8 mouse cellular contexts compared by ENCODE assay signal in genomic region chr17:64579696-64580095, GRCm38 (mm10). TPM values are rescaled to one million over a fixed set of nuclear protein-coding genes. Genes with fewer than 3 reads are reported as not detected.
DNase-seq lines count a peak whose midpoint lies in the region; ATAC-seq lines count a peak whose summit lies in the region.

No protein-coding gene starts in this region.

- H3K27me3 ChIP-seq in forebrain, embryonic 13.5 days = no peaks in the 10 kb centered on the region
- H3K27me3 ChIP-seq in forebrain, embryonic 12.5 days = no peaks in the 10 kb centered on the region
- H3K27me3 ChIP-seq in neural tube, embryonic 15.5 days (replicated peaks) = no peaks in the 10 kb centered on the region
- H3K27me3 ChIP-seq in midbrain, embryonic 14.5 days (ENCODE audit: control insufficient read depth, insufficient read depth, low read length) = no peaks in the 10 kb centered on the region

- WGBS in forebrain, embryonic 13.5 days = 81% methylated on average over 8 of the region's 8 CpGs
- 90% methylated on average over 8 of the region's 8 CpGs for WGBS in forebrain, embryonic 12.5 days
- 74% methylated on average over 8 of the region's 8 CpGs for WGBS in neural tube, embryonic 15.5 days
- WGBS in midbrain, embryonic 14.5 days = 87% methylated on average over 8 of the region's 8 CpGs

- no peaks in the 10 kb centered on the region for H3K9me3 ChIP-seq in forebrain, embryonic 13.5 days (replicated peaks)
- H3K9me3 ChIP-seq in forebrain, embryonic 12.5 days = no peaks in the 10 kb centered on the region
- H3K9me3 ChIP-seq in neural tube, embryonic 15.5 days (replicated peaks) = no peaks in the 10 kb centered on the region
- H3K9me3 ChIP-seq in midbrain, embryonic 14.5 days (ENCODE audit: control insufficient read depth, low read length) = no peaks in the 10 kb centered on the region

- DNase-seq in cerebellum, adult 11 months = peak; percentile 55
- DNase-seq in layer of hippocampus, adult 8-10 months (ENCODE audit: low spot score in 2 of 2) = peak; percentile 66 to 82
- no peak for DNase-seq in urinary bladder, postnatal 36 days (ENCODE audit: low spot score in 2 of 2)
- DNase-seq in midbrain, embryonic 14.5 days = no peak

- H3K9ac ChIP-seq in forebrain, embryonic 13.5 days = no peak overlapping the region
- no peak overlapping the region for H3K9ac ChIP-seq in forebrain, embryonic 12.5 days
- no peak overlapping the region for H3K9ac ChIP-seq in neural tube, embryonic 15.5 days (replicated peaks)
- no peak overlapping the region for H3K9ac ChIP-seq in midbrain, embryonic 14.5 days (replicated peaks; ENCODE audit: low read length)

- no peak overlapping the region for H3K27ac ChIP-seq in forebrain, embryonic 13.5 days
- H3K27ac ChIP-seq in forebrain, embryonic 12.5 days = no peak overlapping the region
- no peak overlapping the region for H3K27ac ChIP-seq in neural tube, embryonic 15.5 days (replicated peaks)
- H3K27ac ChIP-seq in midbrain, embryonic 14.5 days (replicated peaks; ENCODE audit: low read depth, low read length) = no peak overlapping the region

- H3K36me3 ChIP-seq in forebrain, embryonic 13.5 days (ENCODE audit: poor library complexity, severe bottlenecking) = no peaks in the 10 kb centered on the region
- H3K36me3 ChIP-seq in forebrain, embryonic 12.5 days (replicated peaks) = no peaks in the 10 kb centered on the region
- H3K36me3 ChIP-seq in neural tube, embryonic 15.5 days = no peaks in the 10 kb centered on the region
- H3K36me3 ChIP-seq in midbrain, embryonic 14.5 days (ENCODE audit: control insufficient read depth, insufficient read depth, low read length) = no peaks in the 10 kb centered on the region

- no peak overlapping the region for H3K4me3 ChIP-seq in forebrain, embryonic 13.5 days
- H3K4me3 ChIP-seq in forebrain, embryonic 12.5 days (replicated peaks) = no peak overlapping the region
- no peak overlapping the region for H3K4me3 ChIP-seq in neural tube, embryonic 15.5 days (replicated peaks)
- H3K4me3 ChIP-seq in midbrain, embryonic 14.5 days (replicated peaks; ENCODE audit: low read depth, low read length) = no peak overlapping the region

- no peaks in the 10 kb centered on the region for H3K4me1 ChIP-seq in forebrain, embryonic 13.5 days
- no peaks in the 10 kb centered on the region; the same call in 1 of the 2 replicates for H3K4me1 ChIP-seq in forebrain, embryonic 12.5 days
- H3K4me1 ChIP-seq in neural tube, embryonic 15.5 days = no peaks in the 10 kb centered on the region
- H3K4me1 ChIP-seq in midbrain, embryonic 14.5 days (ENCODE audit: control insufficient read depth, insufficient read depth, low read length) = no peaks in the 10 kb centered on the region

- no peak overlapping the region for H3K4me2 ChIP-seq in forebrain, embryonic 13.5 days
- H3K4me2 ChIP-seq in forebrain, embryonic 12.5 days = no peak overlapping the region
- no peak overlapping the region for H3K4me2 ChIP-seq in neural tube, embryonic 15.5 days
- no peak overlapping the region for H3K4me2 ChIP-seq in midbrain, embryonic 14.5 days (ENCODE audit: low read length)

- 0 out of 2 replicates have a peak, but pooled peaks have one; percentile 51 for ATAC-seq in forebrain, embryonic 13.5 days
- ATAC-seq in forebrain, embryonic 12.5 days (ENCODE audit: low FRiP score) = no peak
- peak; percentile 78 for ATAC-seq in neutrophil, adult 5-6 weeks (ENCODE audit: extremely low read depth, insufficient number of reproducible peaks, low FRiP score, poor library complexity, severe bottlenecking)
- ATAC-seq in neural tube, embryonic 15.5 days (ENCODE audit: low FRiP score) = no peak
- no peak for ATAC-seq in midbrain, embryonic 14.5 days (ENCODE audit: low FRiP score, low TSS enrichment)

RNA-seq across cellular contexts. Expression of gene Man2a1, which starts 20.8 kb away (rescaled TPM):
- polyA plus RNA-seq in forebrain, embryonic 13.5 days (2015; fragmentation: Nextera tagmentation; extraction: Ambion mirVana) = 2.1 and 3.2 TPM in 2 replicates
- 4.1 and 4.7 TPM in 2 replicates for polyA plus RNA-seq in forebrain, embryonic 12.5 days (2016; fragmentation: Nextera tagmentation; extraction: Ambion mirVana)
- total RNA-seq in layer of hippocampus, adult 8-10 months (2022) = 10 to 100 TPM; 15.4 to 19.8 (median 16.4) TPM
- 59.3 and 69.0 TPM in 2 replicates for total RNA-seq in neutrophil, adult 5-6 weeks (2017)
- polyA plus RNA-seq in neural tube, embryonic 15.5 days (2015; fragmentation: Nextera tagmentation; extraction: Ambion mirVana) = 5.4 and 9.0 TPM in 2 replicates
- polyA plus RNA-seq in midbrain, embryonic 14.5 days (2014; fragmentation: Nextera tagmentation; extraction: Ambion mirVana) = 5.1 and 6.2 TPM in 2 replicates

Comparison
In these comparisons a context has a peak if more than half of its experiments do, and no peak if none do; other contexts are left out.
1. ATAC-seq: peak in forebrain, embryonic 13.5 days (single experiment) and neutrophil, adult 5-6 weeks (single experiment); none in forebrain, embryonic 12.5 days (single experiment), neural tube, embryonic 15.5 days (single experiment) and midbrain, embryonic 14.5 days (single experiment).
2. DNase-seq: peak in cerebellum, adult 11 months (single experiment) and layer of hippocampus, adult 8-10 months (2 of 2); none in urinary bladder, postnatal 36 days (0 of 2) and midbrain, embryonic 14.5 days (single experiment).